Mouse (Mus musculus) ovary, postnatal 10 days (tissue): ENCODE data around the gene Gm21256.
"Not testable (repeated sequence)": the region's sequence is repeated elsewhere in the genome, so short reads cannot be mapped to it uniquely, and the experiment has no call there.

Source experiments
- DNase-seq: peaks from one replicate; pipeline ENCODE4 v3.0.0; 2022; ENCODE audit warnings: low spot score

Gene Gm21256

GRCm38 (mm10) chrY:47450660-47451059 is at the start of gene Gm21256:
Gene Gm21256 (plus strand): TSS chrY:47450960.
- DNase-seq: not testable (repeated sequence)
